Mouse (Mus musculus) 3T3-L1 (cell line): ENCODE data around the gene Plekhg1.

ENCODE experiments used
- DNase-seq: peaks from one replicate; pipeline ENCODE4 v3.0.0-alpha.2; 2015; ENCODE audit warnings: low read depth, low spot score

Gene Plekhg1

DNA sequence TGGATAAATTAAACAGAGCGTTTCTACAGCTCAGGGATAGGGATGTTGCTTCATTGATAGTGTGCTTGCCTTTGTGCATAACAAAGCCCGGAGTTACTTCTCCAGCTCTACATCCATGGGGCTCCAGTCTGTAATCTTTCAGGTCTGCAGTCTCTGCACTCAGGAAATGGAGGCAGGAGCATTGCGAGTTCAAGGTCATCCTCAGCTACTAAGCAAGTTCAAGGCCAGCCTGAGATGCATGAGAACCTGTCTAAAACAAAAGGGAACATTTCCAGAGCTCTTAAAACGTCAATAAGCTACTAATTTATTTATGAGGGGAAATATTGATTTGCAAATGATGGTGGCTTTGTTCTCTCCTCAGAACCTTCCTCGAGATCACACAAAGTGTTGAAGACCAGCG is 209.1 kb downstream of the Plekhg1 start:
- no peak for DNase-seq

DNA sequence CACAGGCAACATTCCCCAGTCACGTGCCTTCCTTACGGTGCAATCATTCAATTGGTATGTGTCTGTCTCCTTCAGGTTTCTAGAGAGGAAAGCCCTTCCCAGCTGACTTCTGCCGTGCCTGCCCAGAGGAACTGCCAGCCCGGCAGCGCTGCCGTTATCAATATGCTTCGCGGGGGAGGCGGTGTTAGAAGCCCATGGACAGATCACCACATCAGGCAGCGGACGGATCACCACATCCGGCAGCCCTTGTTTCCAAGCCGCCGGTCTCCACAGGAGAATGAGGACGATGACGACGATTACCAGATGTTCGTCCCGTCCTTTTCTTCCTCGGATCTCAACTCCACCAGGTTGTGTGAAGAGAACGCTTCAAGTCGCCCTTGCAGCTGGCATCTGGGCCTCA is 216.3 kb downstream of the Plekhg1 start:
- DNase-seq: no peak

GRCm38 (mm10) chr10:3958591-3958990 is 218.4 kb downstream of the Plekhg1 start:
- no peak for DNase-seq

DNA sequence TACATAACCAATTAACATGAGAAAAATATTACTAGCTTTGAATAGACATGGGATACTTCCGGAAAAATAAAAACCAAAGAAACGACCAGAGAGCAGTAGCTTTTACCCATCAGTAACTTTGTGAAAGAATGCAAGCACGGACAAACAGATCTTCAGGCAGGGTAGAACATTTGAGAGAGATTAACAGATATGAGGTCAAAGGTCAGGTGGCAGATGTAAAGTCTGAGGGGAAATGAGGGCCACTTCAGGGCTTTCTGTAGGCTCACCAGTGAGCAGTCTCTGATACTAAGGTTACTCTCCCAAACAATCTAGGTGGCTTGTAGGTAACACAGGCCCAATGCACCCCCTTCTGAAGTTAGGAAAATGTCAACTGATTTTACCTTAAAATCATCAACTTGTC is 228.9 kb downstream of the Plekhg1 start:
- DNase-seq: no peak

- DNase-seq: no peak
Observed at GRCm38 (mm10) chr10:3972237-3972636, 232.1 kb downstream of the Plekhg1 start.

DNA sequence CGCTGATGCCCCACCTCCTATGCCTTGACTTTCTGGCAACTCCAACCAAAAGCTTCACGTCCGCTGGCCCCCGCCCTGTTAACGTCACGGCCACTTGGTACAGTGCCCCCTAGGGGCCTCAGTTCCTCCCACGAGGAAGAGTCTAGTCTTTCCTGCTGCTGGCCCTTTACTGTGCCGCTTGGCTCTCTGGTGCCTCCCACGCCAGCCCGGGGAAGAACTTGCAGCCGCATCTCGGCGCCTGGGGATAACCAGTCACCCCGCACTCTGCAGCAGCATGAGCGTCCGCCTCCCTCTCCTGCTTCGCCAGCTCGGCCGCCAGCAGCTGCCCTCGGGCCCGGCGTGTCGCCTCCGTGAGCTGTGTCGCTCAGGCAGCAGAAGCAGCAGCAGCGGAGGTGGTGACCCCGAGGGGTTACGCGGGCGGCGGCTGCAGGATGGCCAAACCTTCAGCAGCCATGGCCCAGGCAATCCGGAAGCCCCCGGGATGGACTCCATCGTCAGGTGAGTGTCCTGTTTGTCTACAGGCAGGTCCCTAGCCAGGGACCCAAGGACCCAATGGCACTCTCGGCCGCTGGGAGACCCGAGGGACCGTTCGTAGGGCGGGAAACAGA is 232.9 kb downstream of the Plekhg1 start, which contains the start of gene Mthfd1l:
Mthfd1l (plus strand) TSS at position 138 of the 608 bp plus-strand sequence.
- DNase-seq: peak; percentile 96

DNA sequence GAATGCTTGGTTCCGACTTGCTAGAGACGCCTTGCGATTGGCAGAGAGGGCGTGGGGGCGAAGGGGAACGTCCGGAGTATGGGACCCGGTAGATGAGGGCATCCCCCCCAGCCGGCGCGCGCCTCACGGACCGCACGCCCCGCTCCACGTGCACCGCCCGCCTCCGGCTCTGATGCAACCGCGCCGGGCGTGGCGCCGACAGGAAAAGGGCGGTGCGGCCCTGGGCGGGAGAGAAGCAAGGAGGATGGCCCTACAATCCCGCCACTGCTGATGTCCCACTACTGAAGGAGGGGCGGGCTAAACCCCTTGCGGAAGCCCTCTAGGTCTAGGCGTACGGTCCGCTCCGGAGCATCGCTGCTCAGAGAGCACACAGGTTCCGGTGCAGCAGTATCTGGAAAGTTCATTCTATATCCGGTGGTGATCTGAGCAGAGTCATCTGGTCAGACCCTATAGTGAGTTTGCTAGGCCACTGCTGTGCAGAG is 233.5 kb downstream of the Plekhg1 start:
- peak; percentile 95 for DNase-seq

GRCm38 (mm10) chr10:3974380-3974779 is 234.2 kb downstream of the Plekhg1 start:
- no peak for DNase-seq

- DNase-seq: no peak
Observed at GRCm38 (mm10) chr10:3975898-3976622, 235.9 kb downstream of the Plekhg1 start.

DNA sequence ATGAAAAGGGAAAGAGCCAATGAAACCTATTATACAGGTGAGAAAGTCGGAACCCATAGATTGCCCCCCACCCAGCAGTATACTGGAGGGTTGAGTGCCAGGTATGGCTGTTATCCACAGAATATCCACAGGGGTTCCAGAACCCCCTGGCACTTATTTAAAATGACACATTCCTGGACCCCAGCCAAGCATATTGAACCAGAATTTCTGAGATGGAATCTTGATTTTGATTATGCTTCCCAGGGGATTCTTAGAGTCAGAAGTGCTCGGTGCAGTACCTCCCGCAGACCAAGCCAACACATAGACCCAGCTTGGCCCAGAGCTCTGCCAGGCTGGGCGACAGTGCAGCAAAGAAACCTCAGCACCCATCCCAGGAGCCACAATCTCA is 236.5 kb downstream of the Plekhg1 start:
- DNase-seq: no peak

GRCm38 (mm10) chr10:3978326-3978725 is 238.2 kb downstream of the Plekhg1 start:
- DNase-seq: no peak

GRCm38 (mm10) chr10:3978792-3979488 is 238.8 kb downstream of the Plekhg1 start:
- no peak for DNase-seq

- DNase-seq: peak; percentile 8
Observed at GRCm38 (mm10) chr10:3980231-3980630, 240.1 kb downstream of the Plekhg1 start.

DNA sequence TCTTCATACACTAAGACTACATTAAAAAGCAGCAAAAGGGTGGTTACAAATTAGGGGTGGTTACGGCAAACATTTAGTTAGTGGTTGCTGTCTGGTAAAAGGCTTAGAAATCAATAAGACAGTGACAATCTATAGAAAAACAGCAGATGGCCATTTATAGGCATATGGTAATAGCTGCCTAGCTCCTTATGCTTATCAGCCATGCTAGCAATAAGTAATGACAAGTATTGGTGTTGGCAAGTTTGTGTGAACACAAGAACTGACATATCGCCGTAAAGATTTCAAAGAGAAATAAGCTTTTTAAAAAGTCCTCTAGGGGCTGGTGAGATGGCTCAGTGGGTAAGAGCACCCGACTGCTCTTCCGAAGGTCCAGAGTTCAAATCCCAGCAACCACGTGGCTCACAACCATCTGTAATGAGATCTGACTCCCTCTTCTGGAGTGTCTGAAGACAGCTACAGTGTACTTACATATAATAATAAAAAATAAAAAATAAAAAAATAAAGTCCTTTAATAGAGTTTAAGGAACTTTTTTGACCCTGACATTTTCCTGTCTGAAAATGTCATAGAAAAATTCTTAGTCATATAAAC is 250.2 kb downstream of the Plekhg1 start:
- DNase-seq: no peak

DNA sequence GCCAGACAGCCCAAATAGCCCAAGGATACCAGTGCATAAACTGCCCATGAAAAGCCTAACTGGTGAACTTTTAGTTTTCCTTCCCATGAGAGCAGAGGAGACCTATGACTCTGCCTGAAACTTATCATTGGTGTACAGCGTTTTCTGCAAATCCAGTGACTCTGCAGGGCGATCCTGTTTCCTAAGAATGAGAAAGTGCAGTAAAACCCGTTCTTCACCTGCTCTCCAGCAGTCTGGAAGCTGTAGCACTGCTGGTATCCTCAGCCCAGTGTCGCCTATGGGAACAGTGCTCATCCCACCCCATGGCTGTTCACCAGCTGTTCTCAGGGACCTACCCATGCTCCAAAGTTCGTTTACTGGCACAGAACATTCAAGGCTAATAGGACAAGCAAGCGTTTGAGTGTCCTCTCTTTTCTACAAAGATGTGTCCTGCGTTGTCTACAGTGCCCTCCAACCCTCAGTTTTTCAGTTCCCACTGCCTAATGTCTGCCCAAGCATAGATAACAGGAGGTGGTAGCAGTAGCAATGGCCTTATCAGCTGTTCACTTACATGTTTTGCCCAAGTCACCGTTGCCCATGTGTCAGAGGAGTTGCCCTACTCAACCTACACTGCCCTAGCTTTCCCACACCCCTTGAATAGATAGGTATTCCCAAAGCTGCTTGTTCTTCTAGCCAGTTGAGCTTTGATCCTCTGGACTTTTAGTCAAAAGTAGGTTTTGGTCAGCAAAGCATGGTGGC is 253.4 kb downstream of the Plekhg1 start:
- no peak for DNase-seq

- no peak for DNase-seq
Observed at GRCm38 (mm10) chr10:3995277-3995676, 255.1 kb downstream of the Plekhg1 start.

DNA sequence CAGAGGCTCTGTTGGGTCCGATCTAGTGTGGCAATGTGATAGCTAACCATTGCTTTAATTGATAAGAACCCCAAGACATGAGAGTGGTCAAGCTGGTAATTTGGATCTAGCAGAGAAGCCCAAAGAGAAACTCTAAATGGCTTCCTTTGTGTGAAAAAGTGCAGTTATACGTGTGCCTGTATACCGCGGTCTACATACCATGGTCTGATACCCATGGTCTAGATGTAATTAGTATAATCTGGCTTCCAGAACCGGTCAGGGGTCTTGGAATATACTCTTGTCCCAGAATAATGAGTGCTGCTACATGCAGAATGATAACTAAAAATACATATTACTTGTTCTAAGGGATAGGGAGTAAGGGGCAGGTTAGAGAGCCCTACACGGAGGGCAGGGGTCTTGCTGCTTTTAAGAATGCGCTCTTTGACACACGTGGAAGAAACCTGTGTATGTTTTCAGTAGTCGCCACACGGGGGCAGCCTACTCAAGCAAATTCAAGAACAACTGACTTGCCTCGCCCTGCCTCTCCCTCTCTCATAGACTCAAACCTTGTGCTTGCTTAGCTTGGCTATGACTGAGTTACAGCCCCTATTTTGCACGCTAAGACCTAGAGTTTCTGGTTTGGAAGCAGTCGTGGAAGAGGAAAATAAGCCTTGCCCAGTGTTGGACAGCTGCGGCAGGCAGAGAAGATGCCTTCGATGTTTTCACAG is 256.2 kb downstream of the Plekhg1 start:
- peak; percentile 83 for DNase-seq

DNA sequence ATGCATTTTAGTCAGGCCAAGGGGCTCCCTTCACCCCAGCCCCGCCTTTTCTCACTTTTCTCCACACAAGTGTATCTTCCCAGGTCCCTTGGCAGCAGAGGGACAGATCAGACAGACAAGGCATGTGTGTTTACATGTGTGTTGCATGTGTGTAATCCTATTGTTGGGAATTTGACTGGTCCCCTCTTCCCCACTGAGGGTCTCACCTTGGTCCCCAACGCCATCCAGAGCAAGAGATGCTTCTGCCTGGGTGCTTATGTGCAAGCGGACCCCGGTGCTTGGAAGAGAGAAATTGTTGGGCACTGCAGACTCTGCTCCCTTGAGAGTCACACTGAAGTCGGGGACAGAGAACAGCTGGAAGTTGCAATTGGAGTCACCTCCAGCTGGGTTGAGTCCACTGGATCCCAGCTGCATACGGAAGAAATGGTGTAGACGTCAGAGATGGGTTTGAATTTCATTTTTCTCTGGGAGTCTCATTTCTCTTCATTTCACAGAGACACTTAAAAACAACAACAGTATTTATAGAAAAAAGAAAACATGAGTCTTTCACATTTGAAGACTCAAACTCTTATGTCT is 257.8 kb downstream of the Plekhg1 start:
- no peak for DNase-seq

DNA sequence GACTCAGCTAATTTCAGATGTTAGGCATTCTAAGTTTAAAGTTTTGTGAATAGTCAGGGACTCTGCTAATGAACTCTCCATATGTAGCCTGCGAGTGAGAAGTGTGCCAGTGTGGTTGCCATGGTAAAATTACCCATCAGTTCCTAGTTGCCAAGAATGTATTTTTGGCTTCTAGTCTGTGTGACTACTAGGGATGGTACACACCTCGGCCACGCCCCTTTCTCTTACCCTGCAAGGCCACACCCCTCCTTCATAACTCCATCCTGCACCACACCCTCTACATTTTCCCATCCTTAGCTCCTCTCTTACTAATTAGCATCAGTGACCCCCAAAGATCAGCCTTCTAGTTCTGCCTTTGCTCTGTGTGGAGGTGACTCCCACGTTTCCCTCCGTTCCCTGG is 262.5 kb downstream of the Plekhg1 start:
- DNase-seq: peak; percentile 25

GRCm38 (mm10) chr10:4005191-4005590 is 265.0 kb downstream of the Plekhg1 start:
- no peak for DNase-seq
